In genomic region chr7:67728809-67729208, GRCm38 (mm10) we compare ENCODE assay signal across 25 mouse cellular contexts.
"Had no signal": no experiment of that assay in that cellular context is flagged by ENCODE, and none has a peak within 500 bp of the region (broad histone marks: within the 10 kb centered on the region; RNA-seq: fewer than 3 reads in every experiment).

No protein-coding gene starts in this region.

- H3K4me2 ChIP-seq: heart, embryonic 11.5 days; heart, embryonic 13.5 days; heart, embryonic 15.5 days; hindbrain, embryonic 13.5 days; hindbrain, embryonic 15.5 days; kidney, embryonic 15.5 days; limb, embryonic 13.5 days; limb, embryonic 15.5 days had no signal

- H3K9me3 ChIP-seq: heart, embryonic 13.5 days; heart, embryonic 15.5 days; hindbrain, embryonic 13.5 days; hindbrain, embryonic 15.5 days; kidney, embryonic 15.5 days; limb, embryonic 13.5 days; limb, embryonic 15.5 days had no signal

- ATAC-seq: forebrain, postnatal 0 days; hindbrain, postnatal 0 days; intestine, embryonic 16.5 days had no signal

- H3K27ac ChIP-seq: heart, embryonic 13.5 days; heart, embryonic 15.5 days; hindbrain, embryonic 13.5 days; hindbrain, embryonic 15.5 days; hindbrain, postnatal 0 days; kidney, embryonic 15.5 days; kidney, postnatal 0 days; limb, embryonic 13.5 days; limb, embryonic 15.5 days had no signal

- H3K27me3 ChIP-seq: heart, embryonic 13.5 days; heart, embryonic 15.5 days; hindbrain, embryonic 13.5 days; hindbrain, embryonic 15.5 days; kidney, embryonic 15.5 days; limb, embryonic 13.5 days; limb, embryonic 15.5 days had no signal

- H3K4me3 ChIP-seq: heart, embryonic 13.5 days; heart, embryonic 15.5 days; hindbrain, embryonic 13.5 days; hindbrain, embryonic 15.5 days; kidney, embryonic 15.5 days; limb, embryonic 13.5 days; limb, embryonic 15.5 days had no signal

- H3K4me1 ChIP-seq: hindbrain, embryonic 13.5 days; hindbrain, embryonic 15.5 days; limb, embryonic 13.5 days; limb, embryonic 15.5 days had no signal

- DNase-seq: forebrain, postnatal 0 days; gastrocnemius, postnatal 14 days; gastrocnemius, postnatal 36 days; heart, adult 18-20 months; heart, postnatal 14 days; heart, postnatal 36 days; kidney, adult 11 months; kidney, adult 2 months; kidney, adult 9 months; kidney, postnatal 14 days; kidney, postnatal 36 days; layer of hippocampus, adult 9-11 months; layer of hippocampus, postnatal 36 days; left cerebral cortex, postnatal 4 days had no signal

- H3K36me3 ChIP-seq: hindbrain, embryonic 15.5 days had no signal

- H3K9ac ChIP-seq: forebrain, postnatal 0 days; heart, embryonic 13.5 days; heart, embryonic 15.5 days; hindbrain, embryonic 13.5 days; hindbrain, embryonic 15.5 days; kidney, embryonic 15.5 days; limb, embryonic 13.5 days; limb, embryonic 15.5 days had no signal
